Mouse (Mus musculus) megakaryocyte, embryonic 14.5 days (primary cell): ENCODE measurements around the gene Itih2.

Experiments used
- FLI1 ChIP-seq: IDR thresholded peaks from 2 replicates; pipeline ENCODE4 v1.6.1; 2012; ENCODE audit warnings: low read length, inconsistent platforms, mixed read lengths
- GATA1 ChIP-seq: IDR thresholded peaks from 3 replicates; pipeline ENCODE4 v1.6.1; 2012; ENCODE audit warnings: mixed read lengths, low read length, inconsistent platforms, borderline replicate concordance

GRCm38 (mm10) chr2:10051996-10052395, 79.2 kb downstream of the Itih2 start:
- TF ChIP-seq GATA1 (no peak), FLI1 (no peak)
